Mouse (Mus musculus): ENCODE results near the gene Fbxl18. TPM values are rescaled to one million over a fixed set of nuclear protein-coding genes. Genes with fewer than 3 reads are reported as not detected.
A peak's percentile ranks its signal among the peaks of the same experiment; 100 is the strongest.

Gene Fbxl18
- polyA plus RNA-seq, 1 experiment from 2014 or later = 10.3 TPM

DNA sequence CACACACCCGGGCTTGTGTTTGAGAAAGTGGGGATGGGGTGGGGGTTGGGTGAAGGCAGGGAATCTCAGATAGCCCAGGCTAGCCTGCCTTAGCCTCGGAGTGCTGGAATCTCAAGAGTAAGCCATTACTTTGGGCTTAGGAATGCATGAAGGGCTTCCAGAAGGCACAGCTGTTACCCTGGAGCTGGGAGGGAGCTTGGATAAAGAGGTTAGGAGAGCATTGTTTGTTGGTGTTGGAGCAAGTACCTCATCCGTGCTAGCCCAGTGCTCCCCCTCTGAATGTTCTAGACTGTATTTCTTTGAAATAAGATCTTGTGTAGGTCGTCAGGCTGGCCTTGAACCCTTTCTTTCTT is 34.2 kb upstream of the Fbxl18 start:
- H3K9me3 ChIP-seq (ENCODE audit: control insufficient read depth, low read length) = no peaks in the 10 kb centered on the region
- H3K4me2 ChIP-seq (ENCODE audit: low read length) = peak overlapping the region; percentile 65
- peak overlapping the region; percentile 44 for H3K4me3 ChIP-seq (ENCODE audit: low read depth, low read length)
- H3K27me3 ChIP-seq (replicated peaks; ENCODE audit: control insufficient read depth, insufficient read depth, low read length) = no peaks in the 10 kb centered on the region
- whole genome bisulfite sequencing = 17% methylated on average over 4 of the region's 4 CpGs
- H3K4me1 ChIP-seq (replicated peaks; ENCODE audit: control insufficient read depth, insufficient read depth, low read length) = peaks cover 31% of the 10 kb centered on the region
- peak overlapping the region; percentile 72 for H3K9ac ChIP-seq (ENCODE audit: low read length)
- DNase-seq (ENCODE audit: low spot score) = no peak
- 0 out of 2 replicates have a peak, but pooled peaks have one; percentile 1 for ATAC-seq (replicated peaks; ENCODE audit: low FRiP score, low TSS enrichment, low read depth)
- no peaks in the 10 kb centered on the region for H3K36me3 ChIP-seq (ENCODE audit: control insufficient read depth, insufficient read depth, low read length)
- H3K27ac ChIP-seq (ENCODE audit: low read depth) = peak overlapping the region; percentile 94

DNA sequence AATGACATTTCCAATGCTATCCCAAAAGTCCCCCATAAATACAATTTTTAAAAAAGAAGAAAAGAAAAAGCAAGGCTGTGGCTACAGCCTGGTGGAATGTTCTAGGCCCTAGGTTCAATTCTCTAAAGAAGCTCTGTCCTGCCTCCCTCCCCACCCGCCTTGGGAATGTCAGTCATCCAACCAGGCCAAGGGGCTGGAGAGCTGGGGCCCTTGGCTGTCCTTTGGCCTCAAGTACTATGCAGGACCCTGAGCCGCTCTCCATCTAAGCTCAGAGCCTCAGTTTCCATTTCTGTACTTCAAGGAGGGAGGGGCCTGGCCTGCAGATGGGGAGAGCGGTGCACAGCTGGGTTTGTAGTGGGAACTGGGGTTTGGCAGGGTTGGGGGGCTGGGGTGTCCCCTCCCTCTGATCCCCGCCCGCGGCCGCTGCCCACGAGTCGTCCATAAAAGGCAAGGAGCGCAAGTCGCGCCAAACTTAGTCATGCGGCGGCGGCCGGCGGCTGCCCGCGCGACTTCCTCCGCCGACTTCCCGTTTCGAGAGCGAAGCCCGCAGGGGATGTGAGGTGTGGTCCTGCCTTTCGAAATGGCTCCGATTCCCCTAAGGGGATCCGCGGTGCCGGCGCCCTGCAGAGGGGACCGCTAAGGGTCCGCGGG is 33.7 kb upstream of the Fbxl18 start:
- H3K9ac ChIP-seq (ENCODE audit: low read length) = peak overlapping the region; percentile 72
- no peaks in the 10 kb centered on the region for H3K9me3 ChIP-seq (ENCODE audit: control insufficient read depth, low read length)
- H3K4me1 ChIP-seq (replicated peaks; ENCODE audit: control insufficient read depth, insufficient read depth, low read length) = peaks cover 31% of the 10 kb centered on the region
- peak; percentile 83 for DNase-seq (ENCODE audit: low spot score)
- peak overlapping the region; percentile 44 for H3K4me3 ChIP-seq (ENCODE audit: low read depth, low read length)
- H3K27ac ChIP-seq (ENCODE audit: low read depth) = peak overlapping the region; percentile 94
- H3K36me3 ChIP-seq (ENCODE audit: control insufficient read depth, insufficient read depth, low read length) = no peaks in the 10 kb centered on the region
- no peaks in the 10 kb centered on the region for H3K27me3 ChIP-seq (replicated peaks; ENCODE audit: control insufficient read depth, insufficient read depth, low read length)
- WGBS = 4% methylated on average over 35 of the region's 35 CpGs
- peak; percentile 16; the same call in 1 of the 2 replicates for ATAC-seq (replicated peaks; ENCODE audit: low FRiP score, low TSS enrichment, low read depth)
- peak overlapping the region; percentile 65 for H3K4me2 ChIP-seq (ENCODE audit: low read length)

DNA sequence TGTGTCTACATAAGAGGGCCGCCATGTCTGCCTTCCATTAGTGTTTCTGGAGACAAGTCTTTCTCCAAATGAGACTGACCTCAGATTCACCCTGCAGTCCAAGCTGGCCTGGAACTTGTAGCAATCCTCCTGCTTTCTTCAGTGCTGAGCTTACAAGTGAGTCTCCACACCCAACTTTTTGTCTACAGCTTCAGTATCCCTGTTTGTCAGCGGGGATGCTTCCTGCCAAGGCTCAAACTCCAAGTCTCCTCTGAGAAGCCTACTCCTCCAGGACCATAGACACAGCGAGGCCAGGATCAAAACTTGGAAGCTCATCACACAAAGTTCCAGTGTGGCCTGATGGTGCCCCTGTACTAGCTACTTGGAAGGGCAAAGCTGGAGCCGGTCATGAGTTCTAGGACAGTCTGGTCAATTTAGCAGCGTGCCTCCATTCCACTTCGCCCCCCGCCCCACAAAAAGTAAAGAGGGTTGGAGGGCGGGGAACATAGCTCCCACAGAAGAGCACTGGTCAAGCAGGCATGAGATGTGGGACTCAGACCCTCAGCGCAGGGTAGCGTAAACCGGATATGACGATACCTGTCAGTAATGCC is 32.2 kb upstream of the Fbxl18 start:
- DNase-seq (ENCODE audit: low spot score) (no peak), ATAC-seq (replicated peaks; ENCODE audit: low FRiP score, low TSS enrichment, low read depth) (no peak)
- peak overlapping the region; percentile 92 for H3K27ac ChIP-seq (ENCODE audit: low read depth)
- H3K36me3 ChIP-seq (ENCODE audit: control insufficient read depth, insufficient read depth, low read length) = no peaks in the 10 kb centered on the region
- no peaks in the 10 kb centered on the region for H3K27me3 ChIP-seq (replicated peaks; ENCODE audit: control insufficient read depth, insufficient read depth, low read length)
- peaks cover 31% of the 10 kb centered on the region for H3K4me1 ChIP-seq (replicated peaks; ENCODE audit: control insufficient read depth, insufficient read depth, low read length)
- H3K9me3 ChIP-seq (ENCODE audit: control insufficient read depth, low read length) = no peaks in the 10 kb centered on the region
- H3K9ac ChIP-seq (ENCODE audit: low read length) = no peak overlapping the region
- WGBS = 89% methylated on average over 12 of the region's 12 CpGs
- H3K4me2 ChIP-seq (ENCODE audit: low read length) = peak overlapping the region; percentile 2; the same call in 1 of the 2 replicates
- H3K4me3 ChIP-seq (ENCODE audit: low read depth, low read length) = no peak overlapping the region

DNA sequence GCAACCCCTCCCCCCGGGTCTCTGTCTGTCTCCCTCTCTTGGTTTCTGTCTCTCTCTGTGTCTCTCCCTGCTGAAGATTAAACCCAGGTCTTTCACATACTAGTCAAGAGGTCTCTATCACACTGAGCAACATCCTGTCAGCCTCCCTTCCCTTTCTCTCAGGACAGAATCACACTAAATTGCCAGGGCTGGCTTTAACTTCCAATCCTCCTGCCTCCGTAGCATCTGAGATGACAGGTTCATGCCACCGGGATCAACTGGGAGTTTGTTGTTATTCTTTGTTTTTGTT is 31.7 kb upstream of the Fbxl18 start:
- Histone ChIP-seq H3K27me3 (replicated peaks; ENCODE audit: control insufficient read depth, insufficient read depth, low read length) (no peaks in the 10 kb centered on the region), H3K4me1 (replicated peaks; ENCODE audit: control insufficient read depth, insufficient read depth, low read length) (peaks cover 31% of the 10 kb centered on the region), H3K27ac (ENCODE audit: low read depth) (peak overlapping the region; percentile 92), H3K4me3 (ENCODE audit: low read depth, low read length) (0 out of 2 replicates have a peak overlapping the region, but pooled peaks have one; percentile 2), H3K9me3 (ENCODE audit: control insufficient read depth, low read length) (no peaks in the 10 kb centered on the region), H3K9ac (ENCODE audit: low read length) (peak overlapping the region; percentile 38), H3K4me2 (ENCODE audit: low read length) (peak overlapping the region; percentile 37), H3K36me3 (ENCODE audit: control insufficient read depth, insufficient read depth, low read length) (no peaks in the 10 kb centered on the region)
- DNase-seq (ENCODE audit: low spot score) (no peak), ATAC-seq (replicated peaks; ENCODE audit: low FRiP score, low TSS enrichment, low read depth) (no peak)
- 29% methylated on average over 3 of the region's 3 CpGs for WGBS

DNA sequence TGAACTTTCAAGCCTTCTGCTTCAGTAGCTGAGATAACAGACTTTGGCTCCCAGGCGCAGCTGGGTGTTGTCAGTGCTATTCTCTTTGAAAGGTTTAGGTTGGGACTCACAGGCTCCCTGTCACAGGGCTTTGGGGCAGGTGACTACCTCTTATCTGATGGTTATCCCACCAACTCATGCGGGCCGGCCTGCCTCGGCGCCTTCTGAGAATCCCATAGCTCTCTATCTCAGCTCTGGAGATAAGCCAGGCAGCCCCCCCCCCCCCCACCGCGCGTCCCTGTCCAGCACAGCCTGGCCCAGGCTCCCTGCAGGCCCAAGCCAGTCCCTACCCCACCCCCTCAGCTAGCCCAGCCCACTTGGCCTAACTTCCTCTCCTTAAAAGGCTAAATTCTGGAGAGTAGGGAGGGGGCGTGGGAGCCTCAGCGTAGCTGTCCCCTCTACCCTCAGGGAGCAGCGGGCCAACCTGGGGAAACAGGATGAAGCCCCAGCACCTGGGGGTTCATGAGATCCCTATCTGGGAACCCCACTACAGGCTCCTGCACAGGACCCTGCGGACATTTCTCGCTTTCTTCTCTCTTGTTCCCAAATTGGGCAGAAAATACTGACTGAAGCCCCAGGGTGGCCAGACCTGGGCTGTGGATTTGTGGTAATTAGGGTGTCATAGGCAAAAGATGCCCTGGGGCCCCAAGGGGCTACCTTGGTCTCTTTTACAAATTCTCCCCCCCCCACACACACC is 31.2 kb upstream of the Fbxl18 start:
- peak; percentile 75 for DNase-seq (ENCODE audit: low spot score)
- Histone ChIP-seq H3K27me3 (replicated peaks; ENCODE audit: control insufficient read depth, insufficient read depth, low read length) (no peaks in the 10 kb centered on the region), H3K9ac (ENCODE audit: low read length) (peak overlapping the region; percentile 38), H3K9me3 (ENCODE audit: control insufficient read depth, low read length) (no peaks in the 10 kb centered on the region), H3K4me1 (replicated peaks; ENCODE audit: control insufficient read depth, insufficient read depth, low read length) (peaks cover 31% of the 10 kb centered on the region), H3K27ac (ENCODE audit: low read depth) (peak overlapping the region; percentile 92), H3K4me2 (ENCODE audit: low read length) (peak overlapping the region; percentile 37), H3K36me3 (ENCODE audit: control insufficient read depth, insufficient read depth, low read length) (no peaks in the 10 kb centered on the region), H3K4me3 (ENCODE audit: low read depth, low read length) (0 out of 2 replicates have a peak overlapping the region, but pooled peaks have one; percentile 2)
- 10% methylated on average over 13 of the region's 13 CpGs for WGBS
- peak; percentile 80 for ATAC-seq (replicated peaks; ENCODE audit: low FRiP score, low TSS enrichment, low read depth)

DNA sequence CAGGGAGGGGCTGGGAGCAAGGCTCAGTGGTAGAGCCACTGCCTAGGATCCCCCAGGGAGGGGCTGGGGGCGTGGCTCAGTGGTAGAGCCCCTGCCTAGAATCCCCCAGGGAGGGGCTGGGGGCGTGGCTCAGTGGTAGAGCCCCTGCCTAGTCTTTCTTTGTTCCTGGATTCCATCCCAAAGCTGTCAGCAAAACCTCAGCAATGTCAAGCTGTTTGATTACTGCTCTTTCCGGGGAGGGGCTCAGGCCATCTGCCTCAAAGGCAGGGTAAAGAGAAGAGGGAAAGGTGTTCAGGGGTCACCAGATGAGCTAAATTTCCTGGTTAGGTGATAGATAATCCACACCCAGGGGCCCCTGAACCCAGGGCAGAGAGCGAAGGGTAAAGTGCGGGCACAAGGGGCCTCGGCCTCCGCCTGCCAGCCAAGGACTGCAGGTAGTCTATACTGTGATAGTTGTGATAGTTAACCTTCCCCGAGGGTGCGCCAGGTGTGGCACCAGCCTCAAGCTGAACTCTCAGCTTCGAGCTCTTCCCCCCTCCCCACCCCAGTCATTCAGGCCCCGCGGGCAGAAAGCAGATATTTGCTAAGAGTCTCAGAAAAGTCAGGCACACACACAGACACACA is 29.2 kb upstream of the Fbxl18 start:
- ATAC-seq (replicated peaks; ENCODE audit: low FRiP score, low TSS enrichment, low read depth) (no peak), DNase-seq (ENCODE audit: low spot score) (no peak)
- 78% methylated on average over 12 of the region's 12 CpGs for WGBS
- Histone ChIP-seq H3K27me3 (replicated peaks; ENCODE audit: control insufficient read depth, insufficient read depth, low read length) (no peaks in the 10 kb centered on the region), H3K36me3 (ENCODE audit: control insufficient read depth, insufficient read depth, low read length) (no peaks in the 10 kb centered on the region), H3K9me3 (ENCODE audit: control insufficient read depth, low read length) (no peaks in the 10 kb centered on the region), H3K4me2 (ENCODE audit: low read length) (no peak overlapping the region), H3K27ac (ENCODE audit: low read depth) (no peak overlapping the region), H3K4me1 (replicated peaks; ENCODE audit: control insufficient read depth, insufficient read depth, low read length) (peaks cover 31% of the 10 kb centered on the region), H3K9ac (ENCODE audit: low read length) (no peak overlapping the region), H3K4me3 (ENCODE audit: low read depth, low read length) (no peak overlapping the region)

DNA sequence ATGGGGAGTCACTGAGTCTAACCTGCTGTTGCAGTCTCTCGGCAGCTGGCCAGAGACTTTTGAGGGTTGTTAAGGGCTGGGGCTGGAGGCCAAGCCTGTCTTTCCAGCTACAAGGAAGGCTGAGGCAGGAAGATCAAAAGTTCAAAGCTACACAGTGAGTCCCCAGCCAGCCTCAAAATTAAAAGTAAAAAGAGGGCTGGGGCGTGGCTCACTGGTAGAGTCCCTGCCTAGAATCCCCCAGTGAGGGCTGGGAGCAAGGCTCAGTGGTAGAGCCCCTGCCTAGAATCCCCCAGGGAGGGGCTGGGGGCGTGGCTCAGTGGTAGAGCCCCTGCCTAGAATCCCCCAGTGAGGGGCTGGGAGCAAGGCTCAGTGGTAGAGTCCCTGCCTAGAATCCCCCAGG is 28.6 kb upstream of the Fbxl18 start:
- H3K9ac ChIP-seq (ENCODE audit: low read length) = no peak overlapping the region
- no peak for ATAC-seq (replicated peaks; ENCODE audit: low FRiP score, low TSS enrichment, low read depth)
- H3K4me2 ChIP-seq (ENCODE audit: low read length) = no peak overlapping the region
- H3K27me3 ChIP-seq (replicated peaks; ENCODE audit: control insufficient read depth, insufficient read depth, low read length) = no peaks in the 10 kb centered on the region
- H3K36me3 ChIP-seq (ENCODE audit: control insufficient read depth, insufficient read depth, low read length) = no peaks in the 10 kb centered on the region
- H3K9me3 ChIP-seq (ENCODE audit: control insufficient read depth, low read length) = no peaks in the 10 kb centered on the region
- H3K4me3 ChIP-seq (ENCODE audit: low read depth, low read length) = no peak overlapping the region
- no peak for DNase-seq (ENCODE audit: low spot score)
- no peak overlapping the region for H3K27ac ChIP-seq (ENCODE audit: low read depth)
- WGBS = 92% methylated on average over 3 of the region's 3 CpGs
- peaks cover 24% of the 10 kb centered on the region for H3K4me1 ChIP-seq (replicated peaks; ENCODE audit: control insufficient read depth, insufficient read depth, low read length)

DNA sequence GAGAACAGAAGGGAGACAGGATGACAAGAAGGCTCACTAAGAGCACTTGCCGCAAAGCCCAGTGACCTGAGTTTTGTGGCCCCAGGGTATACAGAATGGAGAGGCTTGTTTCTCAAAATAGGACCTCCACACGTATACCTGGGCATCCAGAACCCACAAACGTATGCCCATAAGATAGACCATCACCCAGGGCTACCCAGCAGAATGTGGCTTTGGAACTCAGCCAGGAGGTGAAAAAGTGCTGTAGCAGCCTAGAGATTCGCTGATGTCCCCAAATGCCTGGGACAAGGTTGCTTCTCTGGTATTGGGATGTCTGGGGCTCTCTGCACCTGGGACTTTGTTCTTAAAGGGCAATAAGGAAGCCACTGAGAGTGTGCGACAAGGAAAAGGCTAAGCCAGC is 27.0 kb upstream of the Fbxl18 start:
- Histone ChIP-seq H3K27ac (ENCODE audit: low read depth) (no peak overlapping the region), H3K9me3 (ENCODE audit: control insufficient read depth, low read length) (no peaks in the 10 kb centered on the region), H3K9ac (ENCODE audit: low read length) (no peak overlapping the region), H3K36me3 (ENCODE audit: control insufficient read depth, insufficient read depth, low read length) (no peaks in the 10 kb centered on the region), H3K4me3 (ENCODE audit: low read depth, low read length) (no peak overlapping the region), H3K4me2 (ENCODE audit: low read length) (no peak overlapping the region), H3K4me1 (replicated peaks; ENCODE audit: control insufficient read depth, insufficient read depth, low read length) (peaks cover 17% of the 10 kb centered on the region), H3K27me3 (replicated peaks; ENCODE audit: control insufficient read depth, insufficient read depth, low read length) (no peaks in the 10 kb centered on the region)
- 79% methylated on average over 5 of the region's 5 CpGs for WGBS
- ATAC-seq (replicated peaks; ENCODE audit: low FRiP score, low TSS enrichment, low read depth) (no peak), DNase-seq (ENCODE audit: low spot score) (no peak)

All from intestine, embryonic 14.5 days (tissue).